Mouse (Mus musculus) limb, embryonic 14.5 days (tissue): ENCODE measurements around the gene Tdp2. TPM values are rescaled to one million over a fixed set of nuclear protein-coding genes. Genes with fewer than 3 reads are reported as not detected.

Experiments
- ATAC-seq: fragments of 200-750 bp; cut with Nextera tagmentation; 2 replicates; pipeline ENCODE4 v1.8.0; 2017; ENCODE audit warnings: low read depth, moderate number of reproducible peaks, moderate TSS enrichment; ENCODE audit not compliant: low FRiP score
- DNase-seq: peaks from one replicate; pipeline ENCODE4 v3.0.0-alpha.2; 2015; ENCODE audit warnings: low spot score
- H3K27ac ChIP-seq: fragments of 300-500 bp; sonication (generic); replicated peaks from 2 replicates; pipeline ENCODE4 v1.5.1; 2014; ENCODE audit warnings: low read depth, mild to moderate bottlenecking, low read length, moderate library complexity, mixed read lengths
- H3K27me3 ChIP-seq: fragments of 300-500 bp; sonication (generic); 2 replicates; pipeline ENCODE4 v1.6.1; 2014; ENCODE audit warnings: low read length, mixed read lengths; ENCODE audit not compliant: control insufficient read depth, insufficient read depth
- H3K36me3 ChIP-seq: fragments of 300-500 bp; sonication (generic); 2 replicates; pipeline ENCODE4 v1.6.1; 2014; ENCODE audit warnings: mild to moderate bottlenecking, low read length, moderate library complexity, mixed read lengths; ENCODE audit not compliant: control insufficient read depth, insufficient read depth
- H3K4me1 ChIP-seq: fragments of 300-500 bp; sonication (generic); 2 replicates; pipeline ENCODE4 v1.6.1; 2014; ENCODE audit warnings: antibody characterized with exemption, low read length, mixed read lengths; ENCODE audit not compliant: control insufficient read depth, insufficient read depth
- H3K4me2 ChIP-seq: fragments of 300-500 bp; sonication (generic); replicated peaks from 2 replicates; pipeline ENCODE4 v1.6.1; 2014; ENCODE audit warnings: low read depth, mild to moderate bottlenecking, low read length, moderate library complexity; ENCODE audit not compliant: severe bottlenecking
- H3K4me3 ChIP-seq: fragments of 300-500 bp; sonication (generic); replicated peaks from 2 replicates; pipeline ENCODE4 v1.5.1; 2014; ENCODE audit warnings: low read length
- H3K9ac ChIP-seq: fragments of 300-500 bp; sonication (generic); 2 replicates; pipeline ENCODE4 v1.6.1; 2014; ENCODE audit warnings: mild to moderate bottlenecking, low read depth, low read length, moderate library complexity; ENCODE audit not compliant: severe bottlenecking
- H3K9me3 ChIP-seq: fragments of 300-500 bp; sonication (generic); 2 replicates; pipeline ENCODE4 v1.6.1; 2016; ENCODE audit warnings: low read length; ENCODE audit not compliant: control insufficient read depth
- POLR2A ChIP-seq: fragments of 200-500 bp; IDR thresholded peaks from 2 replicates; pipeline ENCODE4 v1.8.0; 2012; ENCODE audit warnings: inconsistent platforms, mild to moderate bottlenecking, moderate library complexity, borderline replicate concordance; ENCODE audit not compliant: insufficient read depth, insufficient read length; ENCODE audit errors: extremely low read depth
- WGBS: fragments of 180-500 bp; shearing (Covaris S2); extraction: QIAGEN DNeasy Blood & Tissue Kit; methylation state at CpG from one replicate; pipeline ENCODE4 v1.1.7; 2014; 5-methylcytosine and 5-hydroxymethylcytosine counted together
- polyA plus RNA-seq, 2 experiments: library from polyadenylated mRNA; depleted of rRNA in 1 of 2; stranded (reverse) in 1 of 2; unstranded in 1 of 2; fragments of >200 nt; fragmentation: Nextera tagmentation in 1 of 2; extraction: Ambion mirVana in 1 of 2; gene quantifications; 2 replicates each; pipeline versions ENCODE4 v1.2.1 to v1.2.3; 2012 to 2014

The Tdp2 gene
- polyA plus RNA-seq, 2 experiments: 41.5 to 66.9 TPM

DNA sequence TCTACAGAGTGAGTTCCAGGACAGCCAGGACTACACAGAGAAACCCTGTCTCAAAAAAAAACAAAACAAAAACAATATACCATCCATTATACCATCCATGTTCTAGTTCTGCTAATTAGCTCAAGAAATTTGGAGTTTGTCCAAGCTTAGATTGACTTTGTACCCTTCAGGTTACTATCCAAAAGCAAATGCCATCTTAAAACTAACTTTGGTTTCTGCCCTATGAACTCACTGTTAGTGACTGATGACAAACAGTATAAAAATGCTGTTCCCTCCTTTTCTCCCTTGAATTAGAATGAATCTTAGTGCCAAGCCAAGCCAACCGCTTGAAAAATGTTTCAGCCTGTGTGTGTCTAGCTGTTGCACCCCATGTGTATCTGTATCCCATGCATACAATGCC is 16.9 kb upstream of the Tdp2 start:
- H3K9me3 ChIP-seq: no peaks in the 10 kb centered on the region
- no peak overlapping the region for H3K4me2 ChIP-seq
- no peak for TF ChIP-seq POLR2A
- H3K9ac ChIP-seq: no peak overlapping the region
- no peaks in the 10 kb centered on the region for H3K4me1 ChIP-seq
- no peak overlapping the region for H3K27ac ChIP-seq
- H3K4me3 ChIP-seq: no peak overlapping the region
- no peaks in the 10 kb centered on the region for H3K27me3 ChIP-seq
- DNase-seq (no peak), ATAC-seq (no peak)
- H3K36me3 ChIP-seq: peaks cover 65% of the 10 kb centered on the region
- 88% methylated on average over 1 of the region's 1 CpGs for WGBS

DNA sequence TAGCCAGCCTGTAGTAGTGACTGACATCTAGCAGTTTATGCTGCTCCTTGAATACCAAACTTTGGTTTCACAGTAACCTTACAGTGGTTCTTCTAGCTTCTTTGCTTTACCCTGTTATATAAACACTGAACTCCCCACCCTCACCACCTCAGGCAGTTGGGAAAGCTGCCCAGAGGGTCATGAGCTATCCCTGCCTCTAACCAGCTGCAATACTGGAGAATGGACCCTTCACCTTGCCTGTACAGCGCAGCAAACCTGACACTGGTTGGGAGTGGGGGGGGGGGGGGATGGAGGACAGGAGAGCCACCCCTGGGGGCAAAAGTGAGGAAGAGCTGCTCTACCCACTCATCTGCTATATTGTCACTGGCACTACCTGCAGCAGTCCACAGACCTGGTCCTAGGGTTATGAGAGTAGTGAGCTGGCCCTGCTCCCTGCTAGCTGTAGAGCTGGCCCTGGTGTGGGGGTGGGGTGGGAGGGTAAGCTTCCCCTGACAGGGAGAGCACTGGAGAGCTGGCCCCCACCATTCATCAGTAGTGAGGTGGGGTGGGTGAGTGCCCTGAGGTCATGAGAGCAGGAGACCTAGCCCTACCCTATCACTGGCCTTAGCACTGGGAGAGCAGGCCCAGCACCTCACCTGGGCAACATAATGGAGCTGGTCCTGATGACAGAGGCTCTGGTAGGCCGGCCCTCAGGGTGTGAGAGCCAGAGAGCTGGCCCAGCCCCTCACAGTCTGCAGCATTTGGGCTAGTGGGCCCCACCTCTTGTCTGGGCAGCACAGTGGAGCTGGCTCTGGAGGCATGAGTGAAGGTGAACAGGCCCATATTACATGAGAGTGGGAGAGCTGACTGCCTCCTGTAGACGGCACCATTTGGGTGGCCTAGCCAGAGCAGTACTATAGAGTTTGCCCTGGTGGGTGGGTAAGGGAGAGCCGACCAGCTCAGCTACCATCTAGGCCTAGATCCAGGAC is 15.1 kb upstream of the Tdp2 start:
- ATAC-seq (peak; percentile 62), DNase-seq (no peak)
- Histone ChIP-seq H3K27me3 (no peaks in the 10 kb centered on the region), H3K27ac (no peak overlapping the region), H3K36me3 (peaks cover 48% of the 10 kb centered on the region), H3K4me1 (no peaks in the 10 kb centered on the region), H3K9me3 (no peaks in the 10 kb centered on the region), H3K4me3 (no peak overlapping the region), H3K4me2 (no peak overlapping the region), H3K9ac (no peak overlapping the region)
- WGBS: 54% methylated on average over 4 of the region's 4 CpGs
- no peak for TF ChIP-seq POLR2A

DNA sequence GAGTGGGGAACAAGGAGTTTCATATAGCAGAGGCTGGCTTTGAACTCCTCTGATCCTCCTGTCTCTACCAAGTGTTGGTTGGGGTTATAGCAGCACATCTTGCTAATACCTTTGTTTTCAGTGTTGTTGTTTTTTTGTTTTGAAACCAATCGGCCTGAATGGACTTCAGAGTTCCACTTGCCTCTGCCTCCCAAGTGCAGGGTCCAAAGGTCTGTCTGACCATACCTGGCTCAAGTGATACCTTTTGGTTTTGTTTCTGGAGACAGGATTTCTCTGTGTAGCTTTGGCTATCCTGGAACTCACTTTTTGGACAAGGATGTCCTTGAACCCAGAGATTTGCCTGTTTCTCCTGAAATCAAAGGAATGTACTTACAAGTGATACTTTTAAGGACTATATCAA is 11.5 kb upstream of the Tdp2 start:
- Histone ChIP-seq H3K27me3 (no peaks in the 10 kb centered on the region), H3K4me2 (no peak overlapping the region), H3K27ac (no peak overlapping the region), H3K9me3 (no peaks in the 10 kb centered on the region), H3K9ac (no peak overlapping the region), H3K4me1 (no peaks in the 10 kb centered on the region), H3K36me3 (peaks cover 16% of the 10 kb centered on the region), H3K4me3 (no peak overlapping the region)
- no peak for ATAC-seq
- DNase-seq: no peak
- WGBS: 70% methylated on average over 1 of the region's 1 CpGs
- TF ChIP-seq POLR2A: no peak

DNA sequence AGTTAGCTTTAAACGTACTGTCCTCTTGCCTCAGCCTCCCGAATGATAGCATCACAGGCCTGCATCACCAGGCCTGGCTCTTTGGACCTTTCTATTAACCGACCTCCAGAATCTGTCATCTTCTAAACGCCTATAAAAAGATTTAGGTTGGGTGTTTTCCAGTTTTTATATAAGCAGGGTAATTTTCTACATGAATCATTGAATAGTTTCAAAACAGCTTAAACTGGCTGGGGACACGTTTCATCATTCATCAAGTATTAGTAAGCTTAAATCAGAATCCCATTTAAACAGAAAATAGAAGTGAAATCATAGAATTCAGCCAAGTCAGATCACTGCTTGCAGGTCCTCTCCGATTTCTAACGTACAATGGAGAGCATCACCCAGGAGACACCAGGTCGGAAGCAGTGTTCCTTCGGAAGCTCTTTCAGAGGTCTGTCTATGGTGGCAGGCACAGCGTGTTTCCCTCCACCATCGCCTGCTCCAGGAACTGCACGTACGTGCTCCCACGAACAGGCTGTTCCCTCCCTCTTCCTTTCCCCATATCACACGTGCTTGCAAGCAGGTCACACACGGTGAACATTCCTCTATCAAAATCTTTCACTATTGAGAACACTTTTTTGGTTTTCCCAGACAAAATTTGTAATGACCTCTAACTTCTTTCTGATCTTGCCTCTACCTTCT is 8.7 kb upstream of the Tdp2 start:
- Histone ChIP-seq H3K4me1 (no peaks in the 10 kb centered on the region), H3K27ac (no peak overlapping the region), H3K36me3 (peaks cover 10% of the 10 kb centered on the region; the same call in 1 of the 2 replicates), H3K27me3 (no peaks in the 10 kb centered on the region), H3K4me3 (no peak overlapping the region), H3K4me2 (no peak overlapping the region), H3K9ac (no peak overlapping the region), H3K9me3 (no peaks in the 10 kb centered on the region)
- no peak for TF ChIP-seq POLR2A
- DNase-seq: no peak
- no peak for ATAC-seq
- 86% methylated on average over 16 of the region's 16 CpGs for WGBS

DNA sequence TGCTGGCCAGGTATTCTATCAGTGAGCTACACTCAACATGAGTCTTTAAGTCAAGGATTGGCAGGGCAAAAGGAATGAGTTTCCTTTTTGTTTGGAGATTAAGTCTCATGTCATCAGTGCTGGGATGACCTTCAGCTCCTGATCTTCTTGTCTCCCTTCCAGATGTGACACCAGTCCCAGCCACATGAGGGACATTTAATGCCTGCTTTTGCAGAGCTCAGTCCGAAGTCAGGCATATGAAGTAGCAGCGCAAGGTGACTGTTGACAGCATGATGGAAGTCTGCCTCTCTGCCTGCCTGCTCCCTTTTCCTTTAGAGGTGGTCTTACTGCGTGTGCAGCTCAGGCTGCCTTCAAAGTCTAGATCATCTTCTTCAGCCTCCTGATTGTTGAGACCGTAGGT is 6.8 kb upstream of the Tdp2 start:
- Histone ChIP-seq H3K27me3 (no peaks in the 10 kb centered on the region), H3K27ac (no peak overlapping the region), H3K36me3 (no peaks in the 10 kb centered on the region), H3K4me2 (no peak overlapping the region), H3K9me3 (no peaks in the 10 kb centered on the region), H3K9ac (no peak overlapping the region), H3K4me3 (no peak overlapping the region), H3K4me1 (no peaks in the 10 kb centered on the region)
- 90% methylated on average over 4 of the region's 4 CpGs for WGBS
- ATAC-seq: no peak
- no peak for DNase-seq
- TF ChIP-seq POLR2A: no peak
